Mouse (Mus musculus): Measurements from ENCODE around the gene Rln3. TPM values are rescaled to one million over a fixed set of nuclear protein-coding genes. Genes with fewer than 3 reads are reported as not detected.

The Rln3 gene
- polyA plus RNA-seq, 1 experiment: not detected

GRCm38 (mm10) chr8:84063861-84064610, 19.2 kb upstream of the Rln3 start:
- Histone ChIP-seq H3K4me3 (replicated peaks; ENCODE audit: control insufficient read depth, low read depth, low read length) (no peak overlapping the region), H3K4me1 (ENCODE audit: control insufficient read depth, insufficient read depth, low read length) (peaks cover 5% of the 10 kb centered on the region; the same call in 1 of the 2 replicates), H3K27ac (ENCODE audit: control insufficient read depth, insufficient read depth, low read depth, low read length, poor library complexity) (peak overlapping the region; percentile 73)
- TF ChIP-seq POLR2A (IDR thresholded peaks at IDR 0.05; ENCODE audit: borderline replicate concordance, control insufficient read depth, low read depth, low read length) (no peak; the same call in 1 of the 2 replicates), CTCF (IDR thresholded peaks at IDR 0.05; ENCODE audit: control insufficient read depth, insufficient read depth, low read length) (no peak)
- WGBS: 14% methylated on average over 8 of the region's 8 CpGs

GRCm38 (mm10) chr8:84060245-84060644, 15.4 kb upstream of the Rln3 start:
- 66% methylated on average over 2 of the region's 2 CpGs for WGBS
- TF ChIP-seq POLR2A (IDR thresholded peaks at IDR 0.05; ENCODE audit: borderline replicate concordance, control insufficient read depth, low read depth, low read length) (no peak), CTCF (IDR thresholded peaks at IDR 0.05; ENCODE audit: control insufficient read depth, insufficient read depth, low read length) (no peak)
- no peak overlapping the region for H3K4me3 ChIP-seq (replicated peaks; ENCODE audit: control insufficient read depth, low read depth, low read length)
- peaks cover 5% of the 10 kb centered on the region; the same call in 1 of the 2 replicates for H3K4me1 ChIP-seq (ENCODE audit: control insufficient read depth, insufficient read depth, low read length)
- no peak overlapping the region for H3K27ac ChIP-seq (ENCODE audit: control insufficient read depth, insufficient read depth, low read depth, low read length, poor library complexity)

- WGBS: 92% methylated on average over 2 of the region's 2 CpGs
- no peak overlapping the region for H3K4me3 ChIP-seq (replicated peaks; ENCODE audit: control insufficient read depth, low read depth, low read length)
- H3K27ac ChIP-seq (ENCODE audit: control insufficient read depth, insufficient read depth, low read depth, low read length, poor library complexity): no peak overlapping the region
- TF ChIP-seq CTCF (IDR thresholded peaks at IDR 0.05; ENCODE audit: control insufficient read depth, insufficient read depth, low read length): no peak
- no peak for TF ChIP-seq POLR2A (IDR thresholded peaks at IDR 0.05; ENCODE audit: borderline replicate concordance, control insufficient read depth, low read depth, low read length)
- H3K4me1 ChIP-seq (ENCODE audit: control insufficient read depth, insufficient read depth, low read length): peaks cover 4% of the 10 kb centered on the region; the same call in 1 of the 2 replicates
These were observed 14.4 kb upstream of the Rln3 start for GRCm38 (mm10) chr8:84059226-84059625.

GRCm38 (mm10) chr8:84057827-84058226, 13.0 kb upstream of the Rln3 start:
- H3K27ac ChIP-seq (ENCODE audit: control insufficient read depth, insufficient read depth, low read depth, low read length, poor library complexity): no peak overlapping the region
- 77% methylated on average over 1 of the region's 1 CpGs for WGBS
- H3K4me1 ChIP-seq (ENCODE audit: control insufficient read depth, insufficient read depth, low read length): no peaks in the 10 kb centered on the region
- no peak overlapping the region for H3K4me3 ChIP-seq (replicated peaks; ENCODE audit: control insufficient read depth, low read depth, low read length)
- TF ChIP-seq CTCF (IDR thresholded peaks at IDR 0.05; ENCODE audit: control insufficient read depth, insufficient read depth, low read length): no peak
- TF ChIP-seq POLR2A (IDR thresholded peaks at IDR 0.05; ENCODE audit: borderline replicate concordance, control insufficient read depth, low read depth, low read length): no peak

GRCm38 (mm10) chr8:84053229-84053628, 8.4 kb upstream of the Rln3 start:
- TF ChIP-seq POLR2A (IDR thresholded peaks at IDR 0.05; ENCODE audit: borderline replicate concordance, control insufficient read depth, low read depth, low read length) (no peak), CTCF (IDR thresholded peaks at IDR 0.05; ENCODE audit: control insufficient read depth, insufficient read depth, low read length) (no peak)
- Histone ChIP-seq H3K4me1 (ENCODE audit: control insufficient read depth, insufficient read depth, low read length) (no peaks in the 10 kb centered on the region; the same call in 1 of the 2 replicates), H3K27ac (ENCODE audit: control insufficient read depth, insufficient read depth, low read depth, low read length, poor library complexity) (no peak overlapping the region), H3K4me3 (replicated peaks; ENCODE audit: control insufficient read depth, low read depth, low read length) (no peak overlapping the region)
- WGBS: 93% methylated on average over 5 of the region's 5 CpGs

GRCm38 (mm10) chr8:84052746-84053145, 7.9 kb upstream of the Rln3 start:
- H3K4me3 ChIP-seq (replicated peaks; ENCODE audit: control insufficient read depth, low read depth, low read length): no peak overlapping the region
- H3K27ac ChIP-seq (ENCODE audit: control insufficient read depth, insufficient read depth, low read depth, low read length, poor library complexity): no peak overlapping the region
- no peaks in the 10 kb centered on the region; the same call in 1 of the 2 replicates for H3K4me1 ChIP-seq (ENCODE audit: control insufficient read depth, insufficient read depth, low read length)
- 47% methylated on average over 3 of the region's 3 CpGs for WGBS
- TF ChIP-seq POLR2A (IDR thresholded peaks at IDR 0.05; ENCODE audit: borderline replicate concordance, control insufficient read depth, low read depth, low read length) (no peak), CTCF (IDR thresholded peaks at IDR 0.05; ENCODE audit: control insufficient read depth, insufficient read depth, low read length) (no peak)

DNA sequence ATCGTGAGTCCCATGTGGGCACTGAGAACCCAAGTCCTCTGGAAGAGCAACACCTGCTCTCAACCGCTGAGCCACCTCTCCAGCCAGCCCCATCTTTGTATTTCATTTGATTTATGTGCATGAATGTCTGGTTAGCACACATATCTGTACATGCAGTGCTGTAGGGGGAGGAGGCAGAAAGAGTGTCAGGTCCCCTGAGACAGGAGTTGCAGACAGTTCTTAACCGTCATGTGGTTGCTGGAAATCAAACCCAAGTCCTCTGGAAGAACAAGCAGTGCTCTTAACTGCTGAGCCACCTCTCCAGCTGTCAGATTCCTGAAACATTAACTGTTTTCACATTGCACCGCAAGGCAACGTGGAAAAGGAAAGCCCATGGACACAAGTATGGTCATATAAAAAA, 3.4 kb upstream of the Rln3 start:
- 73% methylated on average over 5 of the region's 5 CpGs for WGBS
- Histone ChIP-seq H3K4me3 (replicated peaks; ENCODE audit: control insufficient read depth, low read depth, low read length) (no peak overlapping the region), H3K4me1 (ENCODE audit: control insufficient read depth, insufficient read depth, low read length) (no peaks in the 10 kb centered on the region; the same call in 1 of the 2 replicates), H3K27ac (ENCODE audit: control insufficient read depth, insufficient read depth, low read depth, low read length, poor library complexity) (no peak overlapping the region)
- no peak for TF ChIP-seq POLR2A (IDR thresholded peaks at IDR 0.05; ENCODE audit: borderline replicate concordance, control insufficient read depth, low read depth, low read length)
- no peak for TF ChIP-seq CTCF (IDR thresholded peaks at IDR 0.05; ENCODE audit: control insufficient read depth, insufficient read depth, low read length)

DNA sequence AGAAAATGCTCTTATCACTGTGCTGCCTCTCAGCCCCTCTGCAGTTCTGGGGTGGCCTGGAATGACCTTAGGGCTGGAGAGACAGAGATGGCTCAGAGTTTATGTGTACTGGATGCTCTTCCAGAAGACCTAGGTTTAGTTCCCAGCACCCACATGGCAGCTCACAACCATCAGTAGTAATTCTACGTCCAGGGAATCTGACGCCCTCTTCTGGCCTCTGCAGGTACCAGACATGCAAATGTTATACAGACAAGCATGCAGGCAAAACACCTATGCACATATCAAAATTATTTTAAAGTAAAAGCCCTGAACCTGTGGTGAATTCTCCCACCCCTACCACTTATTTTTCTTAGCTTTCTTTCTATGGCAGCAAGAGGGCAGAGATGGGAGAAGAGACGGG, 1.7 kb upstream of the Rln3 start:
- WGBS: 77% methylated on average over 3 of the region's 3 CpGs
- TF ChIP-seq POLR2A (IDR thresholded peaks at IDR 0.05; ENCODE audit: borderline replicate concordance, control insufficient read depth, low read depth, low read length) (no peak), CTCF (IDR thresholded peaks at IDR 0.05; ENCODE audit: control insufficient read depth, insufficient read depth, low read length) (no peak)
- peaks cover 2% of the 10 kb centered on the region; the same call in 1 of the 2 replicates for H3K4me1 ChIP-seq (ENCODE audit: control insufficient read depth, insufficient read depth, low read length)
- no peak overlapping the region for H3K27ac ChIP-seq (ENCODE audit: control insufficient read depth, insufficient read depth, low read depth, low read length, poor library complexity)
- H3K4me3 ChIP-seq (replicated peaks; ENCODE audit: control insufficient read depth, low read depth, low read length): no peak overlapping the region
